Mouse (Mus musculus) megakaryocyte, embryonic 14.5 days (primary cell): ENCODE measurements around the gene Kdm5b.

Experiments used
- FLI1 ChIP-seq: IDR thresholded peaks from 2 replicates; pipeline ENCODE4 v1.6.1; 2012; ENCODE audit warnings: low read length, inconsistent platforms, mixed read lengths
- GATA1 ChIP-seq: IDR thresholded peaks from 3 replicates; pipeline ENCODE4 v1.6.1; 2012; ENCODE audit warnings: mixed read lengths, low read length, inconsistent platforms, borderline replicate concordance

DNA sequence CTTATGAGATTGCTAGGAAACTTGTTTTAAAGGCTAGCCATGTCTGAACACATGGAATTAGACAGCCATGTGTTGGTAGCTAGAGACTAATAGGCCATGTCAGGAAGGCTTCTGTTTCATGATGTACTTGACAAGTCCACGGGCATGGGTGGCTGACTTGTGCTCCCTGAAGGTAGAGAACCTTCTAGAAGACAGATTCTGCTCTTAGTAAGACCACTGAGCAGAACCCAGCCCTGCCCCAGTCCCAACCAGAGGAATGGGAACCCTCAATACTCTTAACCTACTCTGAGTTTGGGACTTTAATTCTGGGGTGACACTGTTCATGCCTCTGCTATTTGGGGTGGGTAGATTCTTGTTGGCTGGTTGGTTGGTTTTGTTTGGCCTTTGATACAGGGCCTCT lies 35.0 kb upstream of the Kdm5b start:
- TF ChIP-seq GATA1: no peak
- TF ChIP-seq FLI1: no peak
